Comparison of ENCODE assay signal across 8 mouse cellular contexts in genomic region chr12:31926661-31927061, GRCm38 (mm10). TPM values are rescaled to one million over a fixed set of nuclear protein-coding genes. Genes with fewer than 3 reads are reported as not detected.
DNase-seq lines count a peak whose midpoint lies in the region; ATAC-seq and TF ChIP-seq lines count a peak whose summit lies in the region.

No protein-coding gene starts in this region.

- peak; percentile 86 for ATAC-seq in granulocyte monocyte progenitor cell, adult 5-6 weeks (replicated peaks; ENCODE audit: poor library complexity, severe bottlenecking)
- peak; percentile 89 for ATAC-seq in intestine, postnatal 0 days
- no peak for ATAC-seq in limb, embryonic 11.5 days (ENCODE audit: insufficient number of reproducible peaks, low FRiP score, low TSS enrichment, low read depth)
- peak; percentile 82 for ATAC-seq in midbrain, embryonic 14.5 days (ENCODE audit: low FRiP score, low TSS enrichment)

- DNase-seq in 3T3-L1 (ENCODE audit: low read depth, low spot score): peak; percentile 72
- DNase-seq in adrenal gland, adult 18-20 months (ENCODE audit: low spot score in 2 of 2): peak; percentile 56 to 63
- peak; percentile 38 for DNase-seq in embryo, embryonic 11.5 days (ENCODE audit: low read depth, low spot score)
- peak; percentile 72 for DNase-seq in limb, embryonic 11.5 days (ENCODE audit: low spot score)
- peak; percentile 85 for DNase-seq in midbrain, embryonic 14.5 days
- peak; percentile 30 to 49 for DNase-seq in spleen, postnatal 14 days (ENCODE audit: low spot score in 2 of 2)

- peak overlapping the region; percentile 41; the same call in 1 of the 2 replicates for H3K27ac ChIP-seq in intestine, postnatal 0 days (ENCODE audit: low read depth, low read length)
- no peak overlapping the region for H3K27ac ChIP-seq in limb, embryonic 11.5 days (replicated peaks; ENCODE audit: low read depth, low read length)
- H3K27ac ChIP-seq in midbrain, embryonic 14.5 days (replicated peaks; ENCODE audit: low read depth, low read length): no peak overlapping the region

- no peaks in the 10 kb centered on the region for H3K9me3 ChIP-seq in intestine, postnatal 0 days (ENCODE audit: control insufficient read depth)
- H3K9me3 ChIP-seq in limb, embryonic 11.5 days (ENCODE audit: control insufficient read depth, low read length): no peaks in the 10 kb centered on the region
- H3K9me3 ChIP-seq in midbrain, embryonic 14.5 days (ENCODE audit: control insufficient read depth, low read length): no peaks in the 10 kb centered on the region

- TF ChIP-seq CTCF in intestine, postnatal 0 days (IDR thresholded peaks at IDR 0.05; ENCODE audit: low read depth): peak; percentile 93

- peaks cover 50% of the 10 kb centered on the region for H3K36me3 ChIP-seq in intestine, postnatal 0 days (ENCODE audit: control insufficient read depth, insufficient read depth)
- peaks cover 4% of the 10 kb centered on the region; the same call in 1 of the 2 replicates for H3K36me3 ChIP-seq in limb, embryonic 11.5 days (ENCODE audit: control insufficient read depth, insufficient read depth, low read length)
- peaks cover 61% of the 10 kb centered on the region for H3K36me3 ChIP-seq in midbrain, embryonic 14.5 days (ENCODE audit: control insufficient read depth, insufficient read depth, low read length)

- no peaks in the 10 kb centered on the region for H3K4me1 ChIP-seq in intestine, postnatal 0 days (replicated peaks; ENCODE audit: control insufficient read depth, insufficient read depth, low read length)
- H3K4me1 ChIP-seq in limb, embryonic 11.5 days (ENCODE audit: control insufficient read depth, insufficient read depth, low read length): no peaks in the 10 kb centered on the region
- no peaks in the 10 kb centered on the region for H3K4me1 ChIP-seq in midbrain, embryonic 14.5 days (ENCODE audit: control insufficient read depth, insufficient read depth, low read length)

- no peak overlapping the region for H3K4me2 ChIP-seq in intestine, postnatal 0 days (replicated peaks; ENCODE audit: low read depth)
- H3K4me2 ChIP-seq in limb, embryonic 11.5 days (ENCODE audit: low read depth, severe bottlenecking): no peak overlapping the region
- H3K4me2 ChIP-seq in midbrain, embryonic 14.5 days (ENCODE audit: low read length): no peak overlapping the region

- no peaks in the 10 kb centered on the region for H3K27me3 ChIP-seq in intestine, postnatal 0 days (replicated peaks; ENCODE audit: control insufficient read depth, insufficient read depth, low read length)
- H3K27me3 ChIP-seq in limb, embryonic 11.5 days (ENCODE audit: control insufficient read depth, insufficient read depth, low read length): no peaks in the 10 kb centered on the region
- no peaks in the 10 kb centered on the region for H3K27me3 ChIP-seq in midbrain, embryonic 14.5 days (ENCODE audit: control insufficient read depth, insufficient read depth, low read length)

- H3K9ac ChIP-seq in intestine, postnatal 0 days (ENCODE audit: low read depth, low read length): no peak overlapping the region
- H3K9ac ChIP-seq in limb, embryonic 11.5 days (ENCODE audit: low read length): no peak overlapping the region
- no peak overlapping the region for H3K9ac ChIP-seq in midbrain, embryonic 14.5 days (replicated peaks; ENCODE audit: low read length)

- H3K4me3 ChIP-seq in intestine, postnatal 0 days (ENCODE audit: low read depth, low read length): no peak overlapping the region
- H3K4me3 ChIP-seq in limb, embryonic 11.5 days (ENCODE audit: low read depth, low read length): no peak overlapping the region
- no peak overlapping the region for H3K4me3 ChIP-seq in midbrain, embryonic 14.5 days (replicated peaks; ENCODE audit: low read depth, low read length)

- 43% methylated on average over 4 of the region's 4 CpGs for WGBS in intestine, postnatal 0 days
- 60% methylated on average over 4 of the region's 4 CpGs for WGBS in limb, embryonic 11.5 days
- WGBS in midbrain, embryonic 14.5 days: 54% methylated on average over 4 of the region's 4 CpGs

RNA-seq across cellular contexts. Expression of gene Hbp1, which starts 23.7 kb away (rescaled TPM):
- total RNA-seq in adrenal gland, adult 18-20 months (2021): 10 to 100 TPM; 51.5 to 73.9 TPM
- total RNA-seq in granulocyte monocyte progenitor cell, adult 5-6 weeks (2014; fragmentation: Nextera tagmentation): 39.9 and 43.5 TPM in 2 replicates
- total RNA-seq in granulocyte monocyte progenitor cell, adult 5-6 weeks (2017): 40.6 and 53.1 TPM in 2 replicates
- polyA plus RNA-seq in intestine, postnatal 0 days (2015; fragmentation: Nextera tagmentation; extraction: Ambion mirVana): 63.3 and 68.0 TPM in 2 replicates
- 123 and 125 TPM in 2 replicates for polyA plus RNA-seq in limb, embryonic 11.5 days (2014; fragmentation: Nextera tagmentation; extraction: Ambion mirVana)
- 46.2 and 70.8 TPM in 2 replicates for polyA plus RNA-seq in midbrain, embryonic 14.5 days (2014; fragmentation: Nextera tagmentation; extraction: Ambion mirVana)
